Mouse (Mus musculus): ENCODE measurements around the gene AC170998.1. TPM values are rescaled to one million over a fixed set of nuclear protein-coding genes. Genes with fewer than 3 reads are reported as not detected.
"Not testable (repeated sequence)": the region's sequence is repeated elsewhere in the genome, so short reads cannot be mapped to it uniquely, and the experiment has no call there.

The AC170998.1 gene
- total RNA-seq, 2 experiments from 2014 or later, result 0.39 to 0.71 TPM

- peak within 1 kb of the TSS; percentile 61 for H3K4me3 ChIP-seq
- intact Hi-C loops (cut with DNase I), result no loop called here
- no peak for TF ChIP-seq CTCF (IDR thresholded peaks at IDR 0.05)
- H3K27ac ChIP-seq, result no peak within 1 kb of the TSS
- no peak for DNase-seq
Observed at GRCm38 (mm10) chr17:28769121-28769874, 43.4 kb downstream of the AC170998.1 start, which contains the start of gene Mapk13. TSS of gene Mapk13 (plus strand) at chr17:28769297.

GRCm38 (mm10) chr17:28769875-28770421 is 44.1 kb downstream of the AC170998.1 start:
- H3K27ac ChIP-seq, result no peak overlapping the region
- H3K4me3 ChIP-seq, result peak overlapping the region; percentile 61
- intact Hi-C loops (cut with DNase I), result no loop called here
- no peak for TF ChIP-seq CTCF (IDR thresholded peaks at IDR 0.05)
- peak; percentile 47 for DNase-seq

- no peak overlapping the region for H3K27ac ChIP-seq
- no peak for TF ChIP-seq CTCF (IDR thresholded peaks at IDR 0.05)
- no peak overlapping the region for H3K4me3 ChIP-seq
- no peak for DNase-seq
- intact Hi-C loops (cut with DNase I), result no loop called here
Observed at GRCm38 (mm10) chr17:28771289-28771688, 45.4 kb downstream of the AC170998.1 start.

GRCm38 (mm10) chr17:28774303-28774702 is 48.4 kb downstream of the AC170998.1 start:
- H3K27ac ChIP-seq; intact Hi-C loops (cut with DNase I); DNase-seq; H3K4me3 ChIP-seq: not testable (repeated sequence)

GRCm38 (mm10) chr17:28775161-28775560 is 49.3 kb downstream of the AC170998.1 start:
- intact Hi-C loops (cut with DNase I), result no loop called here
- no peak for TF ChIP-seq CTCF (IDR thresholded peaks at IDR 0.05)
- DNase-seq, result no peak

More at GRCm38 (mm10) chr17:28775161-28775560, 49.3 kb downstream of the AC170998.1 start:
- Histone ChIP-seq H3K4me3 (no peak overlapping the region), H3K27ac (no peak overlapping the region)

Other genes starting within 250 kb of the AC170998.1 start
- 100 to 1,000 TPM; 106 to 153 TPM for gene Fkbp5, start 208.6 kb upstream of the AC170998.1 start, total RNA-seq (2021)
- gene Armc12, start 195.3 kb upstream of the AC170998.1 start, total RNA-seq (2021), result not detected
- gene Clpsl2, start 176.7 kb upstream of the AC170998.1 start, total RNA-seq (2021), result not detected
- gene Clps, start 165.3 kb upstream of the AC170998.1 start, total RNA-seq (2021), result not detected
- gene Lhfpl5, start 150.4 kb upstream of the AC170998.1 start, total RNA-seq (2021), result not detected
- gene Srpk1, start 103.4 kb upstream of the AC170998.1 start, total RNA-seq (2021), result 10 to 100 TPM; 28.0 to 39.7 TPM
- gene Slc26a8, start 35.9 kb upstream of the AC170998.1 start, total RNA-seq (2021), result under 1 TPM; 0.38 to 0.50 TPM
- 10 to 100 TPM; 87.8 to 99.6 TPM for gene Mapk14, start 34.8 kb upstream of the AC170998.1 start, total RNA-seq (2021)
- gene Mapk13, start 43.2 kb downstream of the AC170998.1 start, total RNA-seq (2021), result under 1 TPM in 1 of 2 experiments, not detected in 1; 0.13 TPM
- 10 to 100 TPM; 15.5 to 16.2 TPM for gene Brpf3, start 75.0 kb downstream of the AC170998.1 start, total RNA-seq (2021)
- not detected for gene Pnpla1, start 132.3 kb downstream of the AC170998.1 start, total RNA-seq (2021)
- under 1 TPM in 1 of 2 experiments, not detected in 1; 0.10 TPM for gene 4930539E08Rik, start 189.2 kb downstream of the AC170998.1 start, total RNA-seq (2021)
- not detected for gene Pxt1, start 217.8 kb downstream of the AC170998.1 start, total RNA-seq (2021)
- 10 to 100 TPM; 33.4 to 39.8 TPM for gene Kctd20, start 225.9 kb downstream of the AC170998.1 start, total RNA-seq (2021)